Mouse (Mus musculus): ENCODE data around the gene Gm9049.
"Not testable (repeated sequence)": the region's sequence is repeated elsewhere in the genome, so short reads cannot be mapped to it uniquely, and the experiment has no call there.

Gene Gm9049

DNA sequence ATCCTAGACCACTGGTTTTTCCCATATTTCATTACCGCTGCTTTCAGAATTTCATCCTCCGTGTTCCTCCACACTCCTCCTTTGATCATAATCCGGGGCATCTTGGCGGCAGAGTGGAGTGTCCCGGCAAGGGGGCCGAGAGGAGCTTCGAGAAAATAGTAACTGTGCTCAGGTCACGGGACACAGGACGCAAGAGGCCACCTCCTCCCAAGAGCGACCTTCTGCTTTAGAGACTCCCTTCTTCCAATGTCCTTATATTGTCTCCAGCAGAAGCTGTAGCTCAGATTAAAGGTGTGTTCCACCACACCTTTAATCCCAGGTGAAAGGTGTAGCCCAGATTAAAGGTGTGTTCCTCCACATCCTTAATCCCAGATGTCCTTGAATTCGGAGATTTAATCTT lies at the start of gene Gm9049:
TSS of gene Gm9049 (minus strand) at position 101 of the 400 bp plus-strand sequence.
- DNase-seq (ENCODE audit: low spot score in 2 of 2): not testable (repeated sequence)

DNA sequence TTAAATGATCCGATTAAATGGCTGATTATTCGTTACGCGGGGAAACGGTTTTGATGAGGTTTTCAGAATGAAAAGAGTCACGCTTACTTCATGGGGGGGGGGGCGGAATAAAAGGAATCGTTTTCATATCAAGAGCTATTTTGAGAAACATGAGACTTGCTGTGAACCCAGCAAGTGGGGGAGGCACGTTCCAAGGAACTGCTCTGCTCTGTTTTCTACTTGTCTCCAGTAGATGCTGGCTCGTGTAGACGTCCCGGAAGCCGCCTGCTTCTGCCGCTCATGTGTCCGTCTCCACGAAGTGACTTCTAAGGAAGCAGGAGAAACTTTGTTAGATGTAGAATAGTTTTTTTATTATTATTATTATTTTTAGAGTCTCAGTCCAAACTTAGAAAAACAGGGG lies 46.0 kb upstream of the Gm9049 start:
- DNase-seq (ENCODE audit: low spot score in 2 of 2): no peak

- peak; percentile 63 to 85 for DNase-seq (ENCODE audit: low spot score in 2 of 2)
These were observed 16.5 kb upstream of the Gm9049 start for GRCm38 (mm10) chr10:118370443-118370842.

GRCm38 (mm10) chr10:118369518-118369917 lies 15.6 kb upstream of the Gm9049 start:
- DNase-seq (ENCODE audit: low spot score in 2 of 2): no peak

DNA sequence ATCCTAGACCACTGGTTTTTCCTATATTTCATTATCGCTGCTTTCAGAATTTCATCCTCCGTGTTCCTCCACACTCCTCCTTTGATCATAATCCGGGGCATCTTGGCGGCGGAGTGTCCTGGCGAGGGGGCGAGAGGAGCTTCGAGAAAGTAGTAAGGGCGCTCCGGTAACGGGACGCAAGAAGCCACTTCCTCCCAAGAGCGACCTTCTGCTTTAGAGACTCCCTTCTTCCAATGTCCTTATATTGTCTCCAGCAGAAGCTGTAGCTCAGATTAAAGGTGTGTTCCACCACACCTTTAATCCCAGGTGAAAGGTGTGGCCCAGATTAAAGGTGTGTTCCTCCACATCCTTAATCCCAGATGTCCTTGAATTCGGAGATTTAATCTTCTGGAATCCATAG lies 5.3 kb downstream of the Gm9049 start, which contains the start of gene Gm9048:
TSS of gene Gm9048 (minus strand) at position 101 of the 400 bp plus-strand sequence.
- DNase-seq (ENCODE audit: low spot score in 2 of 2): not testable (repeated sequence)

GRCm38 (mm10) chr10:118343155-118343554 lies 10.8 kb downstream of the Gm9049 start, which contains the start of gene Gm9046:
Gene Gm9046, minus strand, starts transcription at chr10:118343255.
- DNase-seq (ENCODE audit: low spot score in 2 of 2): not testable (repeated sequence)

- DNase-seq (ENCODE audit: low spot score in 2 of 2): not testable (repeated sequence)
These were observed 16.2 kb downstream of the Gm9049 start, which contains the start of gene Gm9045 for GRCm38 (mm10) chr10:118337731-118338130. Gene Gm9045, minus strand, starts transcription at chr10:118337831.

DNA sequence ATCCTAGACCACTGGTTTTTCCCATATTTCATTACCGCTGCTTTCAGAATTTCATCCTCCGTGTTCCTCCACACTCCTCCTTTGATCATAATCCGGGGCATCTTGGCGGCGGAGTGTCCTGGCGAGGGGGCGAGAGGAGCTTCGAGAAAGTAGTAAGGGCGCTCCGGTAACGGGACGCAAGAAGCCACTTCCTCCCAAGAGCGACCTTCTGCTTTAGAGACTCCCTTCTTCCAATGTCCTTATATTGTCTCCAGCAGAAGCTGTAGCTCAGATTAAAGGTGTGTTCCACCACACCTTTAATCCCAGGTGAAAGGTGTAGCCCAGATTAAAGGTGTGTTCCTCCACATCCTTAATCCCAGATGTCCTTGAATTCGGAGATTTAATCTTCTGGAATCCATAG lies 21.6 kb downstream of the Gm9049 start, which contains the start of gene Gm9044:
TSS of gene Gm9044 (minus strand) at position 101 of the 400 bp plus-strand sequence.
- DNase-seq (ENCODE audit: low spot score in 2 of 2): not testable (repeated sequence)

DNA sequence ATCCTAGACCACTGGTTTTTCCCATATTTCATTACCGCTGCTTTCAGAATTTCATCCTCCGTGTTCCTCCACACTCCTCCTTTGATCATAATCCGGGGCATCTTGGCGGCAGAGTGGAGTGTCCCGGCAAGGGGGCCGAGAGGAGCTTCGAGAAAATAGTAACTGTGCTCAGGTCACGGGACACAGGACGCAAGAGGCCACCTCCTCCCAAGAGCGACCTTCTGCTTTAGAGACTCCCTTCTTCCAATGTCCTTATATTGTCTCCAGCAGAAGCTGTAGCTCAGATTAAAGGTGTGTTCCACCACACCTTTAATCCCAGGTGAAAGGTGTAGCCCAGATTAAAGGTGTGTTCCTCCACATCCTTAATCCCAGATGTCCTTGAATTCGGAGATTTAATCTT lies 27.0 kb downstream of the Gm9049 start, which contains the start of gene Gm9040:
TSS of gene Gm9040 (minus strand) at position 101 of the 400 bp plus-strand sequence.
- DNase-seq (ENCODE audit: low spot score in 2 of 2): not testable (repeated sequence)

- no peak for DNase-seq (ENCODE audit: low spot score in 2 of 2)
These were observed 34.9 kb downstream of the Gm9049 start for GRCm38 (mm10) chr10:118319024-118319423.

- not testable (repeated sequence) for DNase-seq (ENCODE audit: low spot score in 2 of 2)
These were observed 51.8 kb downstream of the Gm9049 start for GRCm38 (mm10) chr10:118302133-118302532.
